Mouse (Mus musculus) forebrain, embryonic 10.5 days (tissue): ENCODE measurements at regions not wholly inside any gene's neighbourhood (a gene's known extent, or its start where the extent isn't known, plus 50 kb on each side); places are given as distances from the start of the nearest gene placed in this dataset.

Source experiments
- DNase-seq: peaks from one replicate; pipeline ENCODE4 v3.0.0-alpha.2; 2017; ENCODE audit warnings: low spot score; ENCODE audit errors: extremely low spot score
- H3K27ac ChIP-seq: fragments of 300-500 bp; sonication (generic); 2 replicates; pipeline ENCODE4 v1.5.1; 2016; ENCODE audit warnings: mild to moderate bottlenecking
- H3K27me3 ChIP-seq: fragments of 300-500 bp; sonication (generic); 2 replicates; pipeline ENCODE4 v1.6.1; 2016; ENCODE audit warnings: mild to moderate bottlenecking; ENCODE audit not compliant: poor library complexity, severe bottlenecking
- H3K36me3 ChIP-seq: fragments of 300-500 bp; sonication (generic); replicated peaks from 2 replicates; pipeline ENCODE4 v1.6.1; 2016; ENCODE audit warnings: mild to moderate bottlenecking, moderate library complexity
- H3K4me1 ChIP-seq: fragments of 300-500 bp; sonication (generic); 2 replicates; pipeline ENCODE4 v1.6.1; 2016
- H3K4me3 ChIP-seq: fragments of 300-500 bp; sonication (generic); 2 replicates; pipeline ENCODE4 v1.5.1; 2016; ENCODE audit warnings: mild to moderate bottlenecking, moderate library complexity
- H3K9me3 ChIP-seq: fragments of 300-500 bp; sonication (generic); 2 replicates; pipeline ENCODE4 v1.6.1; 2016; ENCODE audit warnings: mild to moderate bottlenecking, moderate library complexity
- WGBS: fragments of 180-500 bp; shearing (Covaris S2); methylation state at CpG from one replicate; pipeline ENCODE4 v1.1.7; 2016; 5-methylcytosine and 5-hydroxymethylcytosine counted together

- Histone ChIP-seq H3K27ac (no peak overlapping the region), H3K4me3 (no peak overlapping the region)
- 95% methylated on average over 1 of the region's 1 CpGs for WGBS
These were observed 99.2 kb upstream of the Irs2 start for GRCm38 (mm10) chr8:11107435-11107834.

DNA sequence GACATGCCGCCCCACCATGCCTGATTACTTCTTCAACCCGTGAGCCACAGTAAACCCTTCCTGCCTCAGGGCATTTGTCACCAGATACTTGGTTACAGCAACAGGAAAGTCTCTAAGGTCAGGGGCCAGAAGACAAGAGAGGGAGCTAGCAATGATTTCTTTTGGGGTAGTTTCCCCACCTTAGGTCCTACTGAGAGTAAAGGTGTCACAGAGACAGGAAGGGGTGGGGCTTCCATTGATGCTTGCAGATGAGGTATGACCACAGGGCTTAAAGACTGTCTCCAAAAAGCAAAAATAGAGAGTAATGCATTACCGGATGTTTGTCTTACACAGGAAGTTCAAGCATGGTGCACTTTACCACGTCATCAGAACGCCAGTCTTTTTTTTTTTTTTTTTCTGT lies 98.8 kb upstream of the Irs2 start:
- H3K36me3 ChIP-seq, result no peaks in the 10 kb centered on the region
- 78% methylated on average over 5 of the region's 5 CpGs for WGBS
- H3K4me1 ChIP-seq, result peaks cover 11% of the 10 kb centered on the region; the same call in 1 of the 2 replicates
- no peaks in the 10 kb centered on the region for H3K9me3 ChIP-seq
- no peaks in the 10 kb centered on the region for H3K27me3 ChIP-seq
- H3K27ac ChIP-seq, result no peak overlapping the region
- DNase-seq, result no peak
- H3K4me3 ChIP-seq, result no peak overlapping the region

More at GRCm38 (mm10) chr8:11107435-11107834, 99.2 kb upstream of the Irs2 start:
- Histone ChIP-seq H3K27me3 (no peaks in the 10 kb centered on the region; the same call in 1 of the 2 replicates), H3K36me3 (no peaks in the 10 kb centered on the region), H3K9me3 (no peaks in the 10 kb centered on the region), H3K4me1 (peaks cover 11% of the 10 kb centered on the region; the same call in 1 of the 2 replicates)
- DNase-seq, result no peak

DNA sequence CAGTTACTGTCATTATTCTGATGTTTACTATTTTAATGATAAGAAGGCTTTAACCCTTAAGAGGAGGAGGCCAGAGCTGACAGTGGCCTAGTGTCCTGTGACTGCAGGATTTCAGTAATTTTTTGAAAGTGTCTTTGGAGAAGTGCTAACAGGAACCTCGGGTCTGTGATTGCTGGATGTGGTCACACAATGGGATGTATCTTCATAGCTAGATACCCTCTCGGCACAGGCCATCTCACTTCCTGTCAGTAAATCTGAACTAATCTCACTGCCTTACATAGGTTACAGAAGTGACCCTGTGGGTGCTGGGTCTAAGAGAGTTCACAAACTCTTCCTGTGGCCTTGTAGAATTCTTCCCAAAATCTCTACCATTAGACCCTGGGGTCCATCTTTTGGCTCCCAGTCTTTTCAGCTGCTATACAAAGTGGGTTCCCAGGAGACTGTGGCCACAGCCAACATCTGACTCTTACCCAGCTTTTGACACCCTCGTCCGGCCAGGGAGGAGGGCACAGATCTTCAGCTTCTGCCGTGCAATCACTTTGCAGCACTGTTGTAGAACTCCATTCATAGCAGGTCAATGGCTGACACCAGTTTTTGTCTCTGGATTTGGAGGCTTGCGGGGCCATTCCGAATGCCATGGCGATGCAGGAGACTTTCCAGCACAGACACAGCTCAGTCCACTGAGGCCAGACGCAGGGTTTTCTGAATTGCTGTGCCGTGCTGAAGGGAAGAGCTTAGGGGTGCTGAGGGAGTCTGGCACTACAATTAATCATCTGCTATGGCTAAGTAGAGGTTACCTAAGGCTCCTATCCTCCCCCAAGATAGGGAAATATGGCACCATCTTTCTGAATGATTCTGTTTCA lies 95.7 kb upstream of the Irs2 start:
- Histone ChIP-seq H3K9me3 (no peaks in the 10 kb centered on the region), H3K36me3 (no peaks in the 10 kb centered on the region), H3K4me3 (no peak overlapping the region), H3K4me1 (peaks cover 17% of the 10 kb centered on the region), H3K27me3 (0 out of 2 replicates have a peak, but pooled peaks cover 4% of the 10 kb centered on the region), H3K27ac (no peak overlapping the region)
- WGBS, result 80% methylated on average over 10 of the region's 10 CpGs
- no peak for DNase-seq

DNA sequence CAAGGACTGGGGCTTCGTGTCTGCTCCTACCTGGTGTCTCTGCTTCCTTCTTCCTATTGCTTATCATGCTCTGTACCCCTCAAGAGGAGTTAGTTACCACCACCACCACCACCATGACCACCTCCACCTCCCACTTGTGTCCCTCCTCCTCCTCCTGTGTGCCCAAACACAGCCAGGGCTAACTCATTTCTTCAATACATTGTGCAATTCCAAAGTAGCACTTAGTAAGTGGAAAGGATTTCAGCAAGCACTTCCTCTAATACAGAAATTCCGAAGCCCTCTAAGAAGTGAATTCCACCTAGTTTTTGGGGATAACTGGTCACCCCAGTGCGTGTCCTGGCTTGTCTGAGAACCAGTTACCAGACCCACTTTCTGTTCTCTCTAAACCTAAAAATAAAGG lies 92.1 kb upstream of the Irs2 start:
- Histone ChIP-seq H3K4me1 (peaks cover 27% of the 10 kb centered on the region), H3K36me3 (no peaks in the 10 kb centered on the region), H3K27ac (no peak overlapping the region), H3K27me3 (0 out of 2 replicates have a peak, but pooled peaks cover 4% of the 10 kb centered on the region), H3K4me3 (no peak overlapping the region), H3K9me3 (no peaks in the 10 kb centered on the region)
- DNase-seq, result no peak
- 92% methylated on average over 3 of the region's 3 CpGs for WGBS

DNA sequence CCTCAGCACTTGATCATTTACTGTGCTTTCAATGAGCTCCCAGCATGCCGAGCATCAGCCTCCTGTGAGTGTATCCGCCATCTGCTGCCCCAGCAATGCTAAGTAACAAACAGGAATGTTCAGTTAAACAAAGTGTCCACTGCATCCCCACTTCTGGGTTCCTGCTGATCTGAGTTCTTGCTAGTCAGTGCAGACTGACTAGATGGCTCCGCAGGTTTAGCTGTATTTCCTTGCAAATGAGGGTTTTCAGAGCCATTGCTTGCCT lies 91.3 kb upstream of the Irs2 start:
- DNase-seq, result no peak
- WGBS, result 80% methylated on average over 3 of the region's 3 CpGs
- no peaks in the 10 kb centered on the region for H3K9me3 ChIP-seq
- H3K27me3 ChIP-seq, result 0 out of 2 replicates have a peak, but pooled peaks cover 4% of the 10 kb centered on the region
- no peak overlapping the region for H3K4me3 ChIP-seq
- peaks cover 20% of the 10 kb centered on the region for H3K4me1 ChIP-seq
- H3K36me3 ChIP-seq, result no peaks in the 10 kb centered on the region
- H3K27ac ChIP-seq, result peak overlapping the region; percentile 44; the same call in 1 of the 2 replicates

- 0 out of 2 replicates have a peak, but pooled peaks cover 4% of the 10 kb centered on the region for H3K27me3 ChIP-seq
- 88% methylated on average over 11 of the region's 11 CpGs for WGBS
- no peaks in the 10 kb centered on the region for H3K36me3 ChIP-seq
- H3K9me3 ChIP-seq, result no peaks in the 10 kb centered on the region
- H3K4me3 ChIP-seq, result no peak overlapping the region
- H3K4me1 ChIP-seq, result peaks cover 17% of the 10 kb centered on the region
- peak overlapping the region; percentile 44; the same call in 1 of the 2 replicates for H3K27ac ChIP-seq
- no peak for DNase-seq
These were observed 90.7 kb upstream of the Irs2 start for GRCm38 (mm10) chr8:11098790-11099590.

- DNase-seq, result no peak
- 74% methylated on average over 10 of the region's 10 CpGs for WGBS
- no peaks in the 10 kb centered on the region for H3K36me3 ChIP-seq
- H3K27ac ChIP-seq, result peak overlapping the region; percentile 22; the same call in 1 of the 2 replicates
- H3K4me3 ChIP-seq, result no peak overlapping the region
- no peaks in the 10 kb centered on the region for H3K9me3 ChIP-seq
- peaks cover 15% of the 10 kb centered on the region for H3K4me1 ChIP-seq
- H3K27me3 ChIP-seq, result 0 out of 2 replicates have a peak, but pooled peaks cover 4% of the 10 kb centered on the region
These were observed 90.0 kb upstream of the Irs2 start for GRCm38 (mm10) chr8:11098228-11098778.

DNA sequence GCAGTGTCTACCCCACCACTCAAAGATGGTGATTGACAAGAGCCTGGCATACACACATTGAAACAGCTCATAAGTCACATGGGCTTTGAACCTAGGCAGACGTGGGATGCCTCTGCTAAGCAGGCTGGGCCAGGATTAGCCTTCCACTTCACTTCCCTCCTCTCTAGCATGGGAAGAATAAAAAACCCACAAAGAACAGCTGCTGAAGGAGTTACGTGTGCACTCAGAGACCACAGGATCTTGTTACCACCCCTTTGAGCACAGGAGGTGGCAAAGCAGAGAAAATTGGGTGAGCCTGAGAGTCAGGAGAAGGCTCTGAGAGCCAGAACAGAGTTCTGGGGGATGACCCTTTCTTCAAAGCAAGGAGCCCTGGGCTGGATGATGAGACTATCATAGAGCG lies 89.6 kb upstream of the Irs2 start:
- Histone ChIP-seq H3K4me1 (peaks cover 15% of the 10 kb centered on the region), H3K36me3 (no peaks in the 10 kb centered on the region), H3K27me3 (0 out of 2 replicates have a peak, but pooled peaks cover 4% of the 10 kb centered on the region), H3K27ac (no peak overlapping the region; the same call in 1 of the 2 replicates), H3K4me3 (no peak overlapping the region), H3K9me3 (no peaks in the 10 kb centered on the region)
- 72% methylated on average over 3 of the region's 3 CpGs for WGBS
- no peak for DNase-seq

GRCm38 (mm10) chr8:11094516-11094915 lies 86.3 kb upstream of the Irs2 start:
- 87% methylated on average over 8 of the region's 8 CpGs for WGBS
- peaks cover 13% of the 10 kb centered on the region for H3K4me1 ChIP-seq
- no peak for DNase-seq
- H3K36me3 ChIP-seq, result no peaks in the 10 kb centered on the region
- H3K4me3 ChIP-seq, result no peak overlapping the region
- H3K27ac ChIP-seq, result no peak overlapping the region
- H3K9me3 ChIP-seq, result no peaks in the 10 kb centered on the region
- H3K27me3 ChIP-seq, result no peaks in the 10 kb centered on the region

- no peaks in the 10 kb centered on the region for H3K9me3 ChIP-seq
- H3K4me3 ChIP-seq, result no peak overlapping the region
- no peaks in the 10 kb centered on the region for H3K36me3 ChIP-seq
- H3K27me3 ChIP-seq, result no peaks in the 10 kb centered on the region
- no peak overlapping the region for H3K27ac ChIP-seq
- no peak for DNase-seq
- 79% methylated on average over 4 of the region's 4 CpGs for WGBS
- peaks cover 5% of the 10 kb centered on the region for H3K4me1 ChIP-seq
These were observed 84.1 kb upstream of the Irs2 start for GRCm38 (mm10) chr8:11092348-11092747.

- H3K27ac ChIP-seq, result 0 out of 2 replicates have a peak overlapping the region, but pooled peaks have one; percentile 25
- 88% methylated on average over 3 of the region's 3 CpGs for WGBS
- no peaks in the 10 kb centered on the region for H3K27me3 ChIP-seq
- H3K4me1 ChIP-seq, result peaks cover 5% of the 10 kb centered on the region
- H3K4me3 ChIP-seq, result no peak overlapping the region
- H3K36me3 ChIP-seq, result no peaks in the 10 kb centered on the region
- no peak for DNase-seq
- H3K9me3 ChIP-seq, result no peaks in the 10 kb centered on the region
These were observed 83.6 kb upstream of the Irs2 start for GRCm38 (mm10) chr8:11091675-11092345.

GRCm38 (mm10) chr8:11088946-11089665 lies 80.8 kb upstream of the Irs2 start:
- H3K27ac ChIP-seq, result peak overlapping the region; percentile 27; the same call in 1 of the 2 replicates

More at GRCm38 (mm10) chr8:11088946-11089665, 80.8 kb upstream of the Irs2 start:
- Histone ChIP-seq H3K9me3 (no peaks in the 10 kb centered on the region), H3K36me3 (no peaks in the 10 kb centered on the region), H3K4me1 (peaks cover 5% of the 10 kb centered on the region), H3K27me3 (no peaks in the 10 kb centered on the region), H3K4me3 (no peak overlapping the region)
- 49% methylated on average over 12 of the region's 12 CpGs for WGBS
- no peak for DNase-seq
